Mouse (Mus musculus): ENCODE data around the gene Tmem97. TPM values are rescaled to one million over a fixed set of nuclear protein-coding genes. Genes with fewer than 3 reads are reported as not detected.

The Tmem97 gene
- polyA plus RNA-seq, 1 experiment, result 20.8 TPM

- Histone ChIP-seq H3K4me3 (ENCODE audit: insufficient read depth, low read length) (no peak within 1 kb of the TSS), H3K4me1 (ENCODE audit: control insufficient read depth, insufficient read depth, low read length) (no peaks in the 10 kb centered on the region), H3K27ac (ENCODE audit: insufficient read depth, low read length) (no peak within 1 kb of the TSS)
- TF ChIP-seq CTCF (IDR thresholded peaks at IDR 0.05; ENCODE audit: extremely low read depth, insufficient read depth, low read length), result no peak
- no peak for TF ChIP-seq POLR2A (IDR thresholded peaks at IDR 0.05; ENCODE audit: extremely low read depth, insufficient read depth, low read length)
Measured at GRCm38 (mm10) chr11:78502909-78503650, 47.5 kb downstream of the Tmem97 start, which contains the start of gene Sebox. Gene Sebox, plus strand, starts transcription at chr11:78503447.

- Histone ChIP-seq H3K4me3 (ENCODE audit: insufficient read depth, low read length) (no peak overlapping the region), H3K27ac (ENCODE audit: insufficient read depth, low read length) (no peak overlapping the region), H3K4me1 (ENCODE audit: control insufficient read depth, insufficient read depth, low read length) (no peaks in the 10 kb centered on the region)
- no peak for TF ChIP-seq POLR2A (IDR thresholded peaks at IDR 0.05; ENCODE audit: extremely low read depth, insufficient read depth, low read length)
- no peak for TF ChIP-seq CTCF (IDR thresholded peaks at IDR 0.05; ENCODE audit: extremely low read depth, insufficient read depth, low read length)
Measured at GRCm38 (mm10) chr11:78501529-78501928, 49.0 kb downstream of the Tmem97 start.

GRCm38 (mm10) chr11:78500623-78501202 lies 49.9 kb downstream of the Tmem97 start:
- Histone ChIP-seq H3K27ac (ENCODE audit: insufficient read depth, low read length) (no peak overlapping the region), H3K4me3 (ENCODE audit: insufficient read depth, low read length) (no peak overlapping the region), H3K4me1 (ENCODE audit: control insufficient read depth, insufficient read depth, low read length) (peaks cover 2% of the 10 kb centered on the region; the same call in 1 of the 2 replicates)
- TF ChIP-seq CTCF (IDR thresholded peaks at IDR 0.05; ENCODE audit: extremely low read depth, insufficient read depth, low read length), result no peak
- TF ChIP-seq POLR2A (IDR thresholded peaks at IDR 0.05; ENCODE audit: extremely low read depth, insufficient read depth, low read length), result no peak

GRCm38 (mm10) chr11:78499543-78499942 lies 51.0 kb downstream of the Tmem97 start:
- H3K4me3 ChIP-seq (ENCODE audit: insufficient read depth, low read length), result no peak overlapping the region; the same call in 1 of the 2 replicates
- no peak for TF ChIP-seq POLR2A (IDR thresholded peaks at IDR 0.05; ENCODE audit: extremely low read depth, insufficient read depth, low read length)
- no peak for TF ChIP-seq CTCF (IDR thresholded peaks at IDR 0.05; ENCODE audit: extremely low read depth, insufficient read depth, low read length)

GRCm38 (mm10) chr11:78499004-78499403 lies 51.6 kb downstream of the Tmem97 start, which contains the start of gene Vtn:
Gene Vtn, plus strand, starts transcription at chr11:78499091.
- Histone ChIP-seq H3K4me1 (ENCODE audit: control insufficient read depth, insufficient read depth, low read length) (peaks cover 2% of the 10 kb centered on the region; the same call in 1 of the 2 replicates), H3K27ac (ENCODE audit: insufficient read depth, low read length) (no peak within 1 kb of the TSS), H3K4me3 (ENCODE audit: insufficient read depth, low read length) (peak within 1 kb of the TSS; percentile 96)
- TF ChIP-seq POLR2A (IDR thresholded peaks at IDR 0.05; ENCODE audit: extremely low read depth, insufficient read depth, low read length), result no peak

More at GRCm38 (mm10) chr11:78499543-78499942, 51.0 kb downstream of the Tmem97 start:
- no peak overlapping the region for H3K27ac ChIP-seq (ENCODE audit: insufficient read depth, low read length)
- H3K4me1 ChIP-seq (ENCODE audit: control insufficient read depth, insufficient read depth, low read length), result peaks cover 2% of the 10 kb centered on the region; the same call in 1 of the 2 replicates

GRCm38 (mm10) chr11:78497544-78498522 lies 52.7 kb downstream of the Tmem97 start, which contains the start of gene Sarm1:
Gene Sarm1, minus strand, starts transcription at chr11:78497754.
- H3K4me3 ChIP-seq (ENCODE audit: insufficient read depth, low read length), result peak within 1 kb of the TSS; percentile 96
- TF ChIP-seq CTCF (IDR thresholded peaks at IDR 0.05; ENCODE audit: extremely low read depth, insufficient read depth, low read length), result no peak
- peak; percentile 99 for TF ChIP-seq POLR2A (IDR thresholded peaks at IDR 0.05; ENCODE audit: extremely low read depth, insufficient read depth, low read length)
- H3K4me1 ChIP-seq (ENCODE audit: control insufficient read depth, insufficient read depth, low read length), result peaks cover 2% of the 10 kb centered on the region; the same call in 1 of the 2 replicates
- H3K27ac ChIP-seq (ENCODE audit: insufficient read depth, low read length), result peak within 1 kb of the TSS; percentile 69

- Histone ChIP-seq H3K27ac (ENCODE audit: insufficient read depth, low read length) (peak overlapping the region; percentile 69), H3K4me1 (ENCODE audit: control insufficient read depth, insufficient read depth, low read length) (peaks cover 2% of the 10 kb centered on the region; the same call in 1 of the 2 replicates), H3K4me3 (ENCODE audit: insufficient read depth, low read length) (peak overlapping the region; percentile 96)
- TF ChIP-seq POLR2A (IDR thresholded peaks at IDR 0.05; ENCODE audit: extremely low read depth, insufficient read depth, low read length), result no peak
- TF ChIP-seq CTCF (IDR thresholded peaks at IDR 0.05; ENCODE audit: extremely low read depth, insufficient read depth, low read length), result no peak
Measured at GRCm38 (mm10) chr11:78497071-78497541, 53.5 kb downstream of the Tmem97 start.

GRCm38 (mm10) chr11:78495904-78496303 lies 54.7 kb downstream of the Tmem97 start:
- peaks cover 2% of the 10 kb centered on the region; the same call in 1 of the 2 replicates for H3K4me1 ChIP-seq (ENCODE audit: control insufficient read depth, insufficient read depth, low read length)
- peak overlapping the region; percentile 96 for H3K4me3 ChIP-seq (ENCODE audit: insufficient read depth, low read length)
- H3K27ac ChIP-seq (ENCODE audit: insufficient read depth, low read length), result no peak overlapping the region
- TF ChIP-seq CTCF (IDR thresholded peaks at IDR 0.05; ENCODE audit: extremely low read depth, insufficient read depth, low read length) (no peak), POLR2A (IDR thresholded peaks at IDR 0.05; ENCODE audit: extremely low read depth, insufficient read depth, low read length) (no peak)

Other genes starting within 250 kb of the Tmem97 start
- gene Spag5, start 249.2 kb downstream of the Tmem97 start, polyA plus RNA-seq (2012; rRNA removed), result 29.6 and 35.1 TPM in 2 replicates
- 1,609 and 1,659 TPM in 2 replicates for gene Aldoc, start 227.8 kb downstream of the Tmem97 start, polyA plus RNA-seq (2012; rRNA removed)
- gene Pigs, start 222.4 kb downstream of the Tmem97 start, polyA plus RNA-seq (2012; rRNA removed), result 69.3 and 77.3 TPM in 2 replicates
- gene Unc119, start 207.3 kb downstream of the Tmem97 start, polyA plus RNA-seq (2012; rRNA removed), result 65.3 and 68.4 TPM in 2 replicates
- 0.02 TPM in 2 replicates for gene Foxn1, start 164.2 kb downstream of the Tmem97 start, polyA plus RNA-seq (2012; rRNA removed)
- 0.04 TPM in 1 of 2 replicates, not detected in the other for gene Slc13a2, start 128.6 kb downstream of the Tmem97 start, polyA plus RNA-seq (2012; rRNA removed)
- gene Slc46a1, start 85.1 kb downstream of the Tmem97 start, polyA plus RNA-seq (2012; rRNA removed), result 13.6 and 14.7 TPM in 2 replicates
- 26.2 and 27.0 TPM in 2 replicates for gene Sarm1, start 53.0 kb downstream of the Tmem97 start, polyA plus RNA-seq (2012; rRNA removed)
- gene Vtn, start 51.7 kb downstream of the Tmem97 start, polyA plus RNA-seq (2012; rRNA removed), result 159 and 182 TPM in 2 replicates
- gene Sebox, start 47.3 kb downstream of the Tmem97 start, polyA plus RNA-seq (2012; rRNA removed), result 3.3 and 4.3 TPM in 2 replicates
- 57.8 and 62.4 TPM in 2 replicates for gene Tmem199, start 38.6 kb downstream of the Tmem97 start, polyA plus RNA-seq (2012; rRNA removed)
- 113 and 127 TPM in 2 replicates for gene Poldip2, start 38.6 kb downstream of the Tmem97 start, polyA plus RNA-seq (2012; rRNA removed)
- gene Tnfaip1, start 14.4 kb downstream of the Tmem97 start, polyA plus RNA-seq (2012; rRNA removed), result 38.2 and 38.9 TPM in 2 replicates
- gene Ift20, start 14.4 kb downstream of the Tmem97 start, polyA plus RNA-seq (2012; rRNA removed), result 100 and 101 TPM in 2 replicates
- gene Nlk, start 146.6 kb upstream of the Tmem97 start, polyA plus RNA-seq (2012; rRNA removed), result 70.3 and 71.3 TPM in 2 replicates
- gene Ccnq, start 201.0 kb upstream of the Tmem97 start, polyA plus RNA-seq (2012; rRNA removed), result 27.6 and 31.7 TPM in 2 replicates

All from cortical plate, adult 2 months (tissue).